Mouse (Mus musculus) spleen, adult 2 months (tissue): ENCODE data around the gene Tesk1.

Experiments
- CTCF ChIP-seq: fragments of 200-500 bp; IDR thresholded peaks from 2 replicates; pipeline ENCODE4 v1.5.1; 2011; ENCODE audit warnings: mild to moderate bottlenecking, inconsistent platforms; ENCODE audit not compliant: insufficient read depth, insufficient read length, insufficient replicate concordance; ENCODE audit errors: extremely low read depth
- POLR2A ChIP-seq: fragments of 200-500 bp; IDR thresholded peaks from 2 replicates; pipeline ENCODE4 v1.6.1; 2011; ENCODE audit warnings: low read depth, low read length, inconsistent platforms

GRCm38 (mm10) chr4:43425197-43425596, 16.5 kb upstream of the Tesk1 start:
- TF ChIP-seq POLR2A = no peak
- no peak for TF ChIP-seq CTCF
